Mouse (Mus musculus) myocyte (in vitro differentiated cells): ENCODE results near the gene Zfp612.

Source experiments
- CEBPB ChIP-seq: IDR thresholded peaks from 2 replicates; pipeline ENCODE4 v1.6.1; 2011; ENCODE audit warnings: mild to moderate bottlenecking, moderate library complexity; ENCODE audit not compliant: poor library complexity, insufficient read depth, severe bottlenecking
- E2F4 ChIP-seq: IDR thresholded peaks from one replicate; pipeline ENCODE4 v1.6.1; 2011; ENCODE audit warnings: mild to moderate bottlenecking, control low read depth, moderate library complexity; ENCODE audit not compliant: insufficient read depth
- MAX ChIP-seq: IDR thresholded peaks from one replicate; pipeline ENCODE4 v1.6.1; 2011; ENCODE audit warnings: low read depth, mild to moderate bottlenecking, control low read depth
- MYOD1 ChIP-seq, 3 experiments: IDR thresholded peaks; one replicate each; pipeline ENCODE4 v1.6.1; 2011; ENCODE audit warnings: control low read depth in 2 of 3, low read depth in 2 of 3, mild to moderate bottlenecking in 2 of 3, moderate library complexity in 1 of 3; ENCODE audit not compliant: insufficient read length in 2 of 3, control insufficient read depth in 1 of 3
- POLR2A ChIP-seq: IDR thresholded peaks from one replicate; pipeline ENCODE4 v1.6.1; 2011; ENCODE audit warnings: low read depth, mild to moderate bottlenecking, control low read depth, moderate library complexity; ENCODE audit not compliant: insufficient read length
- POLR2AphosphoS2 ChIP-seq: IDR thresholded peaks from one replicate; pipeline ENCODE4 v1.6.1; 2011; ENCODE audit warnings: low read depth, control low read depth; ENCODE audit not compliant: insufficient read length
- TCF12 ChIP-seq: IDR thresholded peaks from one replicate; pipeline ENCODE4 v1.6.1; 2011; ENCODE audit warnings: mild to moderate bottlenecking, control low read depth; ENCODE audit not compliant: poor library complexity, insufficient read depth, severe bottlenecking

GRCm38 (mm10) chr8:110101676-110102075, 22.1 kb downstream of the Zfp612 start:
- TF ChIP-seq POLR2A (no peak), POLR2AphosphoS2 (no peak), TCF12 (no peak), MYOD1 (IDR thresholded peaks at IDR 0.05; ENCODE audit: control insufficient read depth in 1 of 3, insufficient read length in 2 of 3, low read depth in 2 of 3) (no peak), MAX (no peak), E2F4 (no peak), CEBPB (no peak)
